Mouse (Mus musculus) E14TG2a.4 (cell line): Measurements from ENCODE around the gene Mpv17.

ENCODE experiments used
- H3K27me3 ChIP-seq: 2 replicates; pipeline ENCODE4 v1.6.1; 2014; ENCODE audit warnings: low read length, control low read depth; ENCODE audit not compliant: insufficient read depth
- H3K36me3 ChIP-seq: 2 replicates; pipeline ENCODE4 v1.6.1; 2014; ENCODE audit warnings: low read length, control low read depth; ENCODE audit not compliant: insufficient read depth
- H3K4me1 ChIP-seq: replicated peaks from 2 replicates; pipeline ENCODE4 v1.6.1; 2014; ENCODE audit warnings: low read depth, low read length, control low read depth
- H3K4me3 ChIP-seq: replicated peaks from 2 replicates; pipeline ENCODE4 v1.5.1; 2014; ENCODE audit warnings: mild to moderate bottlenecking, low read length
- H3K9me3 ChIP-seq: 2 replicates; pipeline ENCODE4 v1.6.1; 2014; ENCODE audit warnings: low read length, control low read depth
- CTCF ChIP-seq: conservative IDR thresholded peaks from 2 replicates; pipeline ENCODE4 v1.5.1; 2014; ENCODE audit warnings: low read length
- NANOG ChIP-seq: IDR thresholded peaks from 2 replicates; pipeline ENCODE4 v1.6.1; 2014; ENCODE audit warnings: borderline replicate concordance, low read length, mixed read lengths
- POU5F1 ChIP-seq: IDR thresholded peaks from 2 replicates; pipeline ENCODE4 v1.6.1; 2014; ENCODE audit warnings: low read length, borderline replicate concordance

Mpv17 gene

GRCm38 (mm10) chr5:31136730-31137424 lies 17.2 kb downstream of the Mpv17 start:
- Histone ChIP-seq H3K36me3 (peaks cover 8% of the 10 kb centered on the region), H3K4me1 (peaks cover 34% of the 10 kb centered on the region), H3K27me3 (peaks cover 65% of the 10 kb centered on the region), H3K4me3 (peak overlapping the region; percentile 81), H3K9me3 (no peaks in the 10 kb centered on the region)
- TF ChIP-seq POU5F1 (no peak), NANOG (no peak), CTCF (no peak)

DNA sequence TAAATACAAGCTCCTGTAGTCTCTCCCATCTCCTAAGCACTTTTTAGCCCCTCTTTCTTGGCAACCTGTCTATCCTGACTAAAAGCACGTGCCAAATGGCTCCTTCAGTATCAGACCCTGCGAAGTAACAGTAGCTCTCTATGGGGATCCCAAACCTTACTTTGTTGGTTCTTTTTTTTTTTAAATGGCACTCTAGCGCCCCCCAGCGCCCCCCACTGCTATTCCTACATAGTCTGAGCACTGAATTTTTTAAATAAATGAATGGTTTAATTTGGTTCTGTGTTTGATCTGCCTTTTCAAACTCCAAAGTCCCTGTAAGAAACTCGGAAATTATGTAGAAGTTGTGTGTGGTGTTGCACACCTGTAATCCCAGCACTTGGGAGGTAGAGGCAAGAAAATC lies 28.0 kb downstream of the Mpv17 start:
- H3K4me1 ChIP-seq, result peaks cover 9% of the 10 kb centered on the region
- peaks cover 13% of the 10 kb centered on the region for H3K27me3 ChIP-seq
- no peaks in the 10 kb centered on the region for H3K36me3 ChIP-seq
- H3K9me3 ChIP-seq, result no peaks in the 10 kb centered on the region
- H3K4me3 ChIP-seq, result no peak overlapping the region
- no peak for TF ChIP-seq NANOG
- peak; percentile 83 for TF ChIP-seq CTCF
- no peak for TF ChIP-seq POU5F1

- Histone ChIP-seq H3K4me3 (no peak overlapping the region), H3K9me3 (no peaks in the 10 kb centered on the region), H3K27me3 (peaks cover under 1% of the 10 kb centered on the region; the same call in 1 of the 2 replicates), H3K36me3 (no peaks in the 10 kb centered on the region), H3K4me1 (peaks cover 17% of the 10 kb centered on the region)
- no peak for TF ChIP-seq CTCF
- no peak for TF ChIP-seq POU5F1
- TF ChIP-seq NANOG, result no peak
Measured at GRCm38 (mm10) chr5:31123481-31123880, 30.6 kb downstream of the Mpv17 start.

GRCm38 (mm10) chr5:31121111-31121510 lies 32.9 kb downstream of the Mpv17 start:
- H3K9me3 ChIP-seq, result no peaks in the 10 kb centered on the region
- 0 out of 2 replicates have a peak, but pooled peaks cover 5% of the 10 kb centered on the region for H3K27me3 ChIP-seq
- no peaks in the 10 kb centered on the region for H3K36me3 ChIP-seq
- no peak for TF ChIP-seq POU5F1
- no peak for TF ChIP-seq CTCF
- TF ChIP-seq NANOG, result no peak
- peaks cover 35% of the 10 kb centered on the region for H3K4me1 ChIP-seq
- no peak overlapping the region for H3K4me3 ChIP-seq

GRCm38 (mm10) chr5:31116912-31117311 lies 37.1 kb downstream of the Mpv17 start:
- TF ChIP-seq NANOG (no peak), CTCF (no peak), POU5F1 (no peak)
- H3K27me3 ChIP-seq, result 0 out of 2 replicates have a peak, but pooled peaks cover 5% of the 10 kb centered on the region
- H3K36me3 ChIP-seq, result no peaks in the 10 kb centered on the region
- peak overlapping the region; percentile 69 for H3K4me3 ChIP-seq
- H3K9me3 ChIP-seq, result peaks cover 3% of the 10 kb centered on the region; the same call in 1 of the 2 replicates
- H3K4me1 ChIP-seq, result peaks cover 27% of the 10 kb centered on the region

DNA sequence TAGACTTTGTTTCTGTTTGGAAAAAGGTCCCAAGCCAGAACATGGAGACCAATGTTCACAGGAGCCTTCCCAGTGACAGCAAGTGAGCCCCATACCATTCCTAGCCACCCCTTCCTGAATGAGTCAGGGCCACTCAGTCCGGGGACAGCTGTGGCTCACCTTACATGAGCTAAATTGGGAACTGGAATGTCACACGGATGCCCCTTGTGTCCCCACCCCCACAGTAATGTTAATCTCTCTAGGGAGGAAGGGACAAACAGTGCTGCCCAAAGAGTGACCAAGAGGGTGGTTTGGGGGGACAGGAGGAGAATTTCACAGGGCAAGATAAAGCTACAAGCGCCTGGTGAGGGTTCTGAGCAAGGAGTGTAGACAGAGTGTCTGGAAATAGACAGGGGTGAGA lies 37.7 kb downstream of the Mpv17 start, which contains the start of gene Trim54:
Gene Trim54, plus strand, starts transcription at position 359 of the 400 bp plus-strand sequence.
- Histone ChIP-seq H3K36me3 (no peaks in the 10 kb centered on the region), H3K4me1 (peaks cover 27% of the 10 kb centered on the region), H3K4me3 (peak within 1 kb of the TSS; percentile 69), H3K27me3 (0 out of 2 replicates have a peak, but pooled peaks cover 5% of the 10 kb centered on the region), H3K9me3 (peaks cover 3% of the 10 kb centered on the region; the same call in 1 of the 2 replicates)
- TF ChIP-seq NANOG, result no peak
- TF ChIP-seq POU5F1, result no peak
- TF ChIP-seq CTCF, result no peak

GRCm38 (mm10) chr5:31110781-31111180 lies 43.3 kb downstream of the Mpv17 start:
- H3K27me3 ChIP-seq, result peaks cover 14% of the 10 kb centered on the region; the same call in 1 of the 2 replicates

GRCm38 (mm10) chr5:31108000-31108490 lies 46.0 kb downstream of the Mpv17 start, which contains the start of gene Slc30a3:
Gene Slc30a3, minus strand, starts transcription at chr5:31108237.
- no peaks in the 10 kb centered on the region for H3K4me1 ChIP-seq
- H3K4me3 ChIP-seq, result no peak within 1 kb of the TSS
- TF ChIP-seq CTCF (no peak), POU5F1 (no peak), NANOG (no peak)
- H3K9me3 ChIP-seq, result no peaks in the 10 kb centered on the region
- no peaks in the 10 kb centered on the region for H3K36me3 ChIP-seq
- peaks cover 18% of the 10 kb centered on the region; the same call in 1 of the 2 replicates for H3K27me3 ChIP-seq

More at GRCm38 (mm10) chr5:31110781-31111180, 43.3 kb downstream of the Mpv17 start:
- TF ChIP-seq CTCF (peak; percentile 65), POU5F1 (no peak), NANOG (no peak)
- Histone ChIP-seq H3K4me3 (no peak overlapping the region), H3K36me3 (no peaks in the 10 kb centered on the region), H3K9me3 (peaks cover 3% of the 10 kb centered on the region; the same call in 1 of the 2 replicates), H3K4me1 (no peaks in the 10 kb centered on the region)
